Mouse (Mus musculus): ENCODE measurements around the gene Chit1. TPM values are rescaled to one million over a fixed set of nuclear protein-coding genes. Genes with fewer than 3 reads are reported as not detected.

Gene Chit1
- polyA plus RNA-seq, 1 experiment from 2014 or later, result 0.15 TPM

GRCm38 (mm10) chr1:134080881-134081450 lies 30.1 kb upstream of the Chit1 start:
- H3K27ac ChIP-seq, result no peak overlapping the region
- H3K4me3 ChIP-seq, result no peak overlapping the region
- no peak overlapping the region for H3K4me2 ChIP-seq (replicated peaks)
- no peaks in the 10 kb centered on the region for H3K9me3 ChIP-seq
- no peak for ATAC-seq (ENCODE audit: low FRiP score, low read depth)
- 87% methylated on average over 5 of the region's 5 CpGs for WGBS
- H3K27me3 ChIP-seq (replicated peaks), result no peaks in the 10 kb centered on the region
- no peak overlapping the region for H3K9ac ChIP-seq
- H3K36me3 ChIP-seq, result peaks cover 8% of the 10 kb centered on the region
- peaks cover 38% of the 10 kb centered on the region for H3K4me1 ChIP-seq

GRCm38 (mm10) chr1:134082987-134083516 lies 28.0 kb upstream of the Chit1 start:
- no peaks in the 10 kb centered on the region for H3K36me3 ChIP-seq
- H3K4me3 ChIP-seq, result no peak overlapping the region
- H3K4me2 ChIP-seq (replicated peaks), result no peak overlapping the region
- WGBS, result 65% methylated on average over 11 of the region's 11 CpGs
- no peaks in the 10 kb centered on the region for H3K27me3 ChIP-seq (replicated peaks)
- H3K27ac ChIP-seq, result no peak overlapping the region
- no peak overlapping the region for H3K9ac ChIP-seq
- no peaks in the 10 kb centered on the region for H3K9me3 ChIP-seq
- ATAC-seq (ENCODE audit: low FRiP score, low read depth), result no peak
- peaks cover 36% of the 10 kb centered on the region for H3K4me1 ChIP-seq

GRCm38 (mm10) chr1:134083676-134084075 lies 27.4 kb upstream of the Chit1 start:
- H3K4me2 ChIP-seq (replicated peaks), result no peak overlapping the region
- H3K9me3 ChIP-seq, result no peaks in the 10 kb centered on the region
- 84% methylated on average over 8 of the region's 8 CpGs for WGBS
- no peak for ATAC-seq (ENCODE audit: low FRiP score, low read depth)
- H3K9ac ChIP-seq, result no peak overlapping the region
- H3K27ac ChIP-seq, result no peak overlapping the region
- H3K4me1 ChIP-seq, result peaks cover 32% of the 10 kb centered on the region
- H3K27me3 ChIP-seq (replicated peaks), result no peaks in the 10 kb centered on the region
- no peaks in the 10 kb centered on the region for H3K36me3 ChIP-seq
- H3K4me3 ChIP-seq, result no peak overlapping the region

GRCm38 (mm10) chr1:134084128-134084527 lies 26.9 kb upstream of the Chit1 start:
- no peak overlapping the region for H3K4me2 ChIP-seq (replicated peaks)
- no peak overlapping the region for H3K4me3 ChIP-seq
- 86% methylated on average over 3 of the region's 3 CpGs for WGBS
- ATAC-seq (ENCODE audit: low FRiP score, low read depth), result no peak
- no peaks in the 10 kb centered on the region for H3K36me3 ChIP-seq
- H3K27me3 ChIP-seq (replicated peaks), result no peaks in the 10 kb centered on the region
- no peaks in the 10 kb centered on the region for H3K9me3 ChIP-seq
- no peak overlapping the region for H3K9ac ChIP-seq
- H3K4me1 ChIP-seq, result peaks cover 32% of the 10 kb centered on the region
- no peak overlapping the region for H3K27ac ChIP-seq

GRCm38 (mm10) chr1:134086017-134086416 lies 25.0 kb upstream of the Chit1 start:
- ATAC-seq (ENCODE audit: low FRiP score, low read depth), result no peak
- Histone ChIP-seq H3K27ac (no peak overlapping the region), H3K4me2 (replicated peaks) (no peak overlapping the region), H3K4me3 (no peak overlapping the region), H3K36me3 (no peaks in the 10 kb centered on the region), H3K27me3 (replicated peaks) (no peaks in the 10 kb centered on the region), H3K9me3 (no peaks in the 10 kb centered on the region), H3K4me1 (peaks cover 16% of the 10 kb centered on the region), H3K9ac (no peak overlapping the region)
- WGBS, result 9% methylated on average over 3 of the region's 3 CpGs

GRCm38 (mm10) chr1:134086811-134087398 lies 24.1 kb upstream of the Chit1 start:
- Histone ChIP-seq H3K9ac (0 out of 2 replicates have a peak overlapping the region, but pooled peaks have one; percentile 26), H3K4me3 (no peak overlapping the region)

GRCm38 (mm10) chr1:134089074-134089473 lies 22.0 kb upstream of the Chit1 start:
- no peak overlapping the region for H3K4me2 ChIP-seq (replicated peaks)
- no peaks in the 10 kb centered on the region for H3K9me3 ChIP-seq
- H3K4me1 ChIP-seq, result peaks cover 35% of the 10 kb centered on the region
- no peaks in the 10 kb centered on the region for H3K36me3 ChIP-seq
- H3K27ac ChIP-seq, result no peak overlapping the region
- 91% methylated on average over 7 of the region's 7 CpGs for WGBS
- H3K4me3 ChIP-seq, result no peak overlapping the region
- no peak for ATAC-seq (ENCODE audit: low FRiP score, low read depth)
- no peaks in the 10 kb centered on the region for H3K27me3 ChIP-seq (replicated peaks)
- no peak overlapping the region for H3K9ac ChIP-seq

More at GRCm38 (mm10) chr1:134086811-134087398, 24.1 kb upstream of the Chit1 start:
- ATAC-seq (ENCODE audit: low FRiP score, low read depth), result no peak; the same call in 1 of the 2 replicates
- WGBS, result 60% methylated on average over 16 of the region's 16 CpGs
- Histone ChIP-seq H3K27me3 (replicated peaks) (no peaks in the 10 kb centered on the region), H3K9me3 (no peaks in the 10 kb centered on the region), H3K4me1 (peaks cover 16% of the 10 kb centered on the region), H3K36me3 (no peaks in the 10 kb centered on the region), H3K27ac (no peak overlapping the region; the same call in 1 of the 2 replicates), H3K4me2 (replicated peaks) (0 out of 2 replicates have a peak overlapping the region, but pooled peaks have one; percentile 12)

GRCm38 (mm10) chr1:134091851-134092250 lies 19.2 kb upstream of the Chit1 start:
- H3K9ac ChIP-seq, result no peak overlapping the region
- H3K4me1 ChIP-seq, result peaks cover 51% of the 10 kb centered on the region
- H3K4me2 ChIP-seq (replicated peaks), result no peak overlapping the region
- no peak for ATAC-seq (ENCODE audit: low FRiP score, low read depth)
- H3K27ac ChIP-seq, result no peak overlapping the region
- H3K27me3 ChIP-seq (replicated peaks), result no peaks in the 10 kb centered on the region
- H3K4me3 ChIP-seq, result no peak overlapping the region
- H3K9me3 ChIP-seq, result no peaks in the 10 kb centered on the region
- no peaks in the 10 kb centered on the region for H3K36me3 ChIP-seq
- 66% methylated on average over 3 of the region's 3 CpGs for WGBS

GRCm38 (mm10) chr1:134092368-134092767 lies 18.7 kb upstream of the Chit1 start:
- no peak for ATAC-seq (ENCODE audit: low FRiP score, low read depth)
- WGBS, result 38% methylated on average over 6 of the region's 6 CpGs
- H3K4me1 ChIP-seq, result peaks cover 53% of the 10 kb centered on the region

GRCm38 (mm10) chr1:134092852-134093770 lies 17.9 kb upstream of the Chit1 start:
- Histone ChIP-seq H3K27me3 (replicated peaks) (no peaks in the 10 kb centered on the region), H3K4me1 (peaks cover 60% of the 10 kb centered on the region), H3K9ac (peak overlapping the region; percentile 52), H3K4me2 (replicated peaks) (peak overlapping the region; percentile 68), H3K4me3 (peak overlapping the region; percentile 37), H3K36me3 (no peaks in the 10 kb centered on the region), H3K9me3 (no peaks in the 10 kb centered on the region), H3K27ac (peak overlapping the region; percentile 66)
- peak; percentile 70 for ATAC-seq (ENCODE audit: low FRiP score, low read depth)
- WGBS, result 3% methylated on average over 43 of the region's 43 CpGs

More at GRCm38 (mm10) chr1:134092368-134092767, 18.7 kb upstream of the Chit1 start:
- Histone ChIP-seq H3K4me2 (replicated peaks) (peak overlapping the region; percentile 68), H3K36me3 (no peaks in the 10 kb centered on the region), H3K4me3 (peak overlapping the region; percentile 37), H3K9ac (peak overlapping the region; percentile 52), H3K27ac (peak overlapping the region; percentile 66; the same call in 1 of the 2 replicates), H3K9me3 (no peaks in the 10 kb centered on the region), H3K27me3 (replicated peaks) (no peaks in the 10 kb centered on the region)

GRCm38 (mm10) chr1:134093771-134094526 lies 17.1 kb upstream of the Chit1 start:
- no peak for ATAC-seq (ENCODE audit: low FRiP score, low read depth)
- Histone ChIP-seq H3K27ac (0 out of 2 replicates have a peak overlapping the region, but pooled peaks have one; percentile 66), H3K4me2 (replicated peaks) (peak overlapping the region; percentile 68), H3K36me3 (no peaks in the 10 kb centered on the region), H3K4me1 (peaks cover 69% of the 10 kb centered on the region), H3K9me3 (no peaks in the 10 kb centered on the region), H3K27me3 (replicated peaks) (no peaks in the 10 kb centered on the region), H3K4me3 (no peak overlapping the region), H3K9ac (peak overlapping the region; percentile 52; the same call in 1 of the 2 replicates)
- 68% methylated on average over 13 of the region's 13 CpGs for WGBS
